Mouse (Mus musculus) midbrain, postnatal 0 days (tissue): Measurements from ENCODE around the gene Myh3. TPM values are rescaled to one million over a fixed set of nuclear protein-coding genes. Genes with fewer than 3 reads are reported as not detected.

Source experiments
- ATAC-seq: fragments of 200-750 bp; cut with Nextera tagmentation; 2 replicates; pipeline ENCODE4 v1.8.0; 2017; ENCODE audit warnings: moderate number of reproducible peaks, mild to moderate bottlenecking, moderate TSS enrichment, moderate library complexity; ENCODE audit not compliant: low FRiP score
- DNase-seq: peaks from one replicate; pipeline ENCODE4 v3.0.0-alpha.2; 2015; ENCODE audit warnings: low spot score
- H3K27ac ChIP-seq: fragments of 300-500 bp; sonication (generic); 2 replicates; pipeline ENCODE4 v1.5.1; 2014; ENCODE audit warnings: low read depth, mild to moderate bottlenecking, low read length, mixed read lengths
- H3K27me3 ChIP-seq: fragments of 300-500 bp; sonication (generic); 2 replicates; pipeline ENCODE4 v1.6.1; 2014; ENCODE audit warnings: low read length, control low read depth, mixed read lengths; ENCODE audit not compliant: insufficient read depth
- H3K36me3 ChIP-seq: fragments of 300-500 bp; sonication (generic); 2 replicates; pipeline ENCODE4 v1.6.1; 2014; ENCODE audit warnings: low read length, control low read depth, mixed read lengths; ENCODE audit not compliant: insufficient read depth
- H3K4me1 ChIP-seq: fragments of 300-500 bp; sonication (generic); 2 replicates; pipeline ENCODE4 v1.6.1; 2014; ENCODE audit warnings: mild to moderate bottlenecking, control low read depth, antibody characterized with exemption, low read length, mixed read lengths; ENCODE audit not compliant: insufficient read depth
- H3K4me2 ChIP-seq: fragments of 300-500 bp; sonication (generic); 2 replicates; pipeline ENCODE4 v1.6.1; 2014; ENCODE audit warnings: low read depth, mild to moderate bottlenecking, low read length, mixed read lengths; ENCODE audit not compliant: poor library complexity, severe bottlenecking
- H3K4me3 ChIP-seq: fragments of 300-500 bp; sonication (generic); 2 replicates; pipeline ENCODE4 v1.5.1; 2014; ENCODE audit warnings: low read depth, mild to moderate bottlenecking, low read length, moderate library complexity
- H3K9ac ChIP-seq: fragments of 300-500 bp; sonication (generic); replicated peaks from 2 replicates; pipeline ENCODE4 v1.6.1; 2014; ENCODE audit warnings: mild to moderate bottlenecking, low read length, moderate library complexity, mixed read lengths; ENCODE audit not compliant: poor library complexity, severe bottlenecking
- H3K9me3 ChIP-seq: fragments of 300-500 bp; sonication (generic); 2 replicates; pipeline ENCODE4 v1.6.1; 2016; ENCODE audit warnings: low read length, control low read depth
- CTCF ChIP-seq: IDR thresholded peaks from 2 replicates; pipeline ENCODE4 v1.5.1; 2016; ENCODE audit warnings: antibody characterized with exemption, mild to moderate bottlenecking
- WGBS: fragments of 180-500 bp; shearing (Covaris S2); extraction: QIAGEN DNeasy Blood & Tissue Kit; methylation state at CpG from one replicate; pipeline ENCODE4 v1.1.7; 2014; 5-methylcytosine and 5-hydroxymethylcytosine counted together
- polyA plus RNA-seq: library from polyadenylated mRNA; unstranded; fragments of >200 nt; fragmentation: Nextera tagmentation; extraction: Ambion mirVana; gene quantifications from 2 replicates; pipeline ENCODE4 v1.2.1, GENCODE M21; 2015
- total RNA-seq: library from RNA; depleted of rRNA; stranded (reverse); fragments of >200 nt; gene quantifications from 2 replicates; pipeline ENCODE4 v1.2.3, GENCODE M21; 2014

The Myh3 gene
- total and polyA plus RNA-seq, 2 experiments from 2014 or later = 0.25 to 1.2 TPM

- no peak overlapping the region for H3K9ac ChIP-seq
- TF ChIP-seq CTCF = no peak
- H3K27ac ChIP-seq = no peak overlapping the region
- 76% methylated on average over 2 of the region's 2 CpGs for WGBS
- H3K4me3 ChIP-seq = no peak overlapping the region
- H3K4me1 ChIP-seq = no peaks in the 10 kb centered on the region
- DNase-seq (no peak), ATAC-seq (no peak)
- no peaks in the 10 kb centered on the region for H3K36me3 ChIP-seq
- H3K9me3 ChIP-seq = no peaks in the 10 kb centered on the region
- no peaks in the 10 kb centered on the region for H3K27me3 ChIP-seq
- H3K4me2 ChIP-seq = no peak overlapping the region
Observed at GRCm38 (mm10) chr11:67133526-67133925, 55.4 kb downstream of the Myh3 start.

DNA sequence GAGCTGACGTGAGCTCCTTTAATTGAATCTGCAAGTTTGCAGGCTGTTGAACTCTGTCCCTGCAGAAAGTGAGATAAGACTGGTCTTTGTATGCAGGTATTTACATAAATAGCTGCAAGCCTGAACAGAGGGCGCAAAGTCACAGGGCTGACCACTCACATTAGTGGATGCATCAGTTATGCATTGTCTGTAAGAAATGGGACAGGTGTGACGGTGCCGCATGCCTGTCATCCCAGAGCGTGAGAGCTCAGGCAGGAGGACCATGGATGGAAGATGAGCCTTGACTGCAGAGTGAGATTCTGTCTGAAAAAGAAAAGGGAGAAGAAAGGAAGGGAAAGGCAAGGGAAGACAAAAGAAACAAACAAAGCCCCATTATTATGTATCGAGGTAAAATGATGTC is 56.6 kb downstream of the Myh3 start:
- ATAC-seq = no peak

DNA sequence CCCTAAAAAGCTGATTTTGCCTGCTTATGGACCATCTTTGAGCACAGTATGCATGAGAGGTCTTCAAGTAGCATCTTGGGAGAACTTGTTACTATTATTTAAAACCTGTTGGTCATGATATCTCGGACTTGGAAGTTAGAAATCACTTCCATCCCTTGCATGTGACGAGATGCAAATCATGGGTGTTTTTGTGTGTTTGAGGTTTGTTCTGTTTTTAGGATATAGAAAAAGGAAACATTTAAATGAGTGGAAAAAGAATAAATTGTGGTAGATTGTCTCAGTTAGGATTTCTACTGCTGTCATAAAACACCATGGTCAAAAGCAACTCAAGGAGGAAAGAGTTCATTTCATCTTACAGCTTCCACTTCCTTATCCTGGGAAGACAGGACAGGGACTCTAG is 57.4 kb downstream of the Myh3 start:
- Histone ChIP-seq H3K4me2 (no peak overlapping the region), H3K4me3 (no peak overlapping the region), H3K27ac (no peak overlapping the region), H3K9ac (no peak overlapping the region), H3K27me3 (no peaks in the 10 kb centered on the region), H3K4me1 (no peaks in the 10 kb centered on the region), H3K36me3 (no peaks in the 10 kb centered on the region), H3K9me3 (no peaks in the 10 kb centered on the region)
- DNase-seq (no peak), ATAC-seq (no peak)
- no peak for TF ChIP-seq CTCF
- 88% methylated on average over 2 of the region's 2 CpGs for WGBS

More for the DNA sequence above, 56.6 kb downstream of the Myh3 start:
- Histone ChIP-seq H3K4me2 (no peak overlapping the region), H3K27ac (no peak overlapping the region), H3K36me3 (no peaks in the 10 kb centered on the region), H3K9ac (no peak overlapping the region), H3K9me3 (no peaks in the 10 kb centered on the region), H3K4me3 (no peak overlapping the region), H3K27me3 (no peaks in the 10 kb centered on the region), H3K4me1 (no peaks in the 10 kb centered on the region)
- DNase-seq = no peak
- no peak for TF ChIP-seq CTCF
- WGBS = 48% methylated on average over 6 of the region's 6 CpGs

GRCm38 (mm10) chr11:67139556-67139955 is 61.5 kb downstream of the Myh3 start:
- Histone ChIP-seq H3K36me3 (no peaks in the 10 kb centered on the region), H3K27ac (no peak overlapping the region), H3K9ac (no peak overlapping the region), H3K4me3 (no peak overlapping the region), H3K27me3 (no peaks in the 10 kb centered on the region), H3K4me1 (no peaks in the 10 kb centered on the region), H3K4me2 (no peak overlapping the region), H3K9me3 (no peaks in the 10 kb centered on the region)
- DNase-seq (no peak), ATAC-seq (no peak)
- 87% methylated on average over 8 of the region's 8 CpGs for WGBS
- TF ChIP-seq CTCF = no peak

GRCm38 (mm10) chr11:67140175-67140574 is 62.1 kb downstream of the Myh3 start:
- H3K27ac ChIP-seq = no peak overlapping the region
- no peaks in the 10 kb centered on the region for H3K9me3 ChIP-seq
- no peaks in the 10 kb centered on the region for H3K27me3 ChIP-seq
- no peak for ATAC-seq
- no peak for DNase-seq
- no peak for TF ChIP-seq CTCF
- no peak overlapping the region for H3K4me3 ChIP-seq
- WGBS = 80% methylated on average over 5 of the region's 5 CpGs
- H3K4me2 ChIP-seq = no peak overlapping the region
- H3K36me3 ChIP-seq = no peaks in the 10 kb centered on the region
- no peaks in the 10 kb centered on the region for H3K4me1 ChIP-seq
- no peak overlapping the region for H3K9ac ChIP-seq

GRCm38 (mm10) chr11:67141031-67141430 is 62.9 kb downstream of the Myh3 start:
- no peak for ATAC-seq
- DNase-seq = no peak
- Histone ChIP-seq H3K9me3 (no peaks in the 10 kb centered on the region), H3K4me2 (no peak overlapping the region), H3K4me3 (no peak overlapping the region), H3K27ac (no peak overlapping the region), H3K4me1 (no peaks in the 10 kb centered on the region), H3K9ac (no peak overlapping the region), H3K27me3 (no peaks in the 10 kb centered on the region), H3K36me3 (no peaks in the 10 kb centered on the region)
- TF ChIP-seq CTCF = no peak
- WGBS = 77% methylated on average over 6 of the region's 6 CpGs
